Mouse (Mus musculus): ENCODE data around the gene Yeats2. TPM values are rescaled to one million over a fixed set of nuclear protein-coding genes. Genes with fewer than 3 reads are reported as not detected.

Yeats2 gene
- polyA plus RNA-seq, 2 experiments from 2014 or later = 6.0 to 8.4 TPM

- no peak for ATAC-seq
These were observed 51.2 kb downstream of the Yeats2 start for GRCm38 (mm10) chr16:20192043-20192442.

GRCm38 (mm10) chr16:20195546-20195945 is 54.7 kb downstream of the Yeats2 start:
- ATAC-seq = no peak

GRCm38 (mm10) chr16:20196962-20197361 is 56.1 kb downstream of the Yeats2 start:
- no peak for ATAC-seq

GRCm38 (mm10) chr16:20199501-20200201 is 58.8 kb downstream of the Yeats2 start:
- ATAC-seq = no peak

GRCm38 (mm10) chr16:20213591-20214226 is 72.8 kb downstream of the Yeats2 start:
- peak; percentile 69 for ATAC-seq

- no peak for ATAC-seq
These were observed 81.9 kb downstream of the Yeats2 start for GRCm38 (mm10) chr16:20222726-20223125.

- ATAC-seq = no peak
These were observed 85.8 kb downstream of the Yeats2 start for GRCm38 (mm10) chr16:20226676-20227075.

- no peak for ATAC-seq
These were observed 86.6 kb downstream of the Yeats2 start for GRCm38 (mm10) chr16:20227504-20227903.

- ATAC-seq = no peak
These were observed 87.3 kb downstream of the Yeats2 start for GRCm38 (mm10) chr16:20228167-20228566.

- no peak for ATAC-seq
These were observed 93.5 kb downstream of the Yeats2 start for GRCm38 (mm10) chr16:20234406-20234805.

GRCm38 (mm10) chr16:20237426-20237825 is 96.6 kb downstream of the Yeats2 start:
- ATAC-seq = no peak

GRCm38 (mm10) chr16:20238646-20239045 is 97.8 kb downstream of the Yeats2 start:
- ATAC-seq = no peak

GRCm38 (mm10) chr16:20240468-20241414 is 99.9 kb downstream of the Yeats2 start, which contains the start of gene Map6d1:
Gene Map6d1, minus strand, starts transcription at chr16:20241358.
- no peak for ATAC-seq

GRCm38 (mm10) chr16:20247103-20247502 is 106.2 kb downstream of the Yeats2 start:
- ATAC-seq = no peak

- ATAC-seq = no peak
These were observed 107.7 kb downstream of the Yeats2 start for GRCm38 (mm10) chr16:20248442-20249174.

GRCm38 (mm10) chr16:20257926-20258325 is 117.1 kb downstream of the Yeats2 start:
- no peak for ATAC-seq

- peak; percentile 62 for ATAC-seq
These were observed 124.2 kb downstream of the Yeats2 start for GRCm38 (mm10) chr16:20265089-20265488.

GRCm38 (mm10) chr16:20271339-20271738 is 130.5 kb downstream of the Yeats2 start:
- no peak for ATAC-seq

- no peak for ATAC-seq
These were observed 132.1 kb downstream of the Yeats2 start for GRCm38 (mm10) chr16:20272994-20273393.

GRCm38 (mm10) chr16:20279395-20279794 is 138.5 kb downstream of the Yeats2 start:
- no peak for ATAC-seq

- ATAC-seq = no peak
These were observed 139.4 kb downstream of the Yeats2 start for GRCm38 (mm10) chr16:20280238-20280637.

All from CD4-positive, CD25-positive, alpha-beta regulatory T cell, adult 4 months (primary cell).